Mouse (Mus musculus): ENCODE data around the gene Mcam. TPM values are rescaled to one million over a fixed set of nuclear protein-coding genes. Genes with fewer than 3 reads are reported as not detected.

Gene Mcam
- polyA plus RNA-seq, 2 experiments, result 3.1 to 6.2 TPM

- H3K9ac ChIP-seq (replicated peaks), result no peak overlapping the region
- H3K4me2 ChIP-seq (ENCODE audit: low read depth), result no peak overlapping the region
- no peaks in the 10 kb centered on the region for H3K36me3 ChIP-seq (replicated peaks; ENCODE audit: control insufficient read depth, insufficient read depth, low read depth)
- TF ChIP-seq CTCF (IDR thresholded peaks at IDR 0.05; ENCODE audit: low read depth) (no peak), EP300 (IDR thresholded peaks at IDR 0.05; ENCODE audit: low read depth) (no peak)
- 24% methylated on average over 2 of the region's 2 CpGs for WGBS (ENCODE audit: insufficient replicate concordance)
- no peaks in the 10 kb centered on the region for H3K9me3 ChIP-seq (ENCODE audit: control insufficient read depth, low read length)
- no peak for ATAC-seq (ENCODE audit: insufficient read depth)
- no peak overlapping the region for H3K4me3 ChIP-seq (ENCODE audit: insufficient read depth in 1 of 2, low read depth in 2 of 2, low read length in 2 of 2)
- DNase-seq (ENCODE audit: low read depth in 3 of 3, low spot score in 3 of 3), result no peak
- peaks cover 80% of the 10 kb centered on the region for H3K27me3 ChIP-seq (ENCODE audit: control insufficient read depth, insufficient read depth, low read length)
- no peak overlapping the region for H3K27ac ChIP-seq
- peaks cover 0 to 6% of the 10 kb centered on the region in 2 experiments; a peak in 1 of 4 replicates for H3K4me1 ChIP-seq (replicated peaks; ENCODE audit: control insufficient read depth in 2 of 2, insufficient read depth in 2 of 2, low read length in 1 of 2)
Measured at GRCm38 (mm10) chr9:44133287-44133686, 982 bp upstream of the Mcam start.

GRCm38 (mm10) chr9:44134851-44135730, 822 bp downstream of the Mcam start:
- Histone ChIP-seq H3K4me1 (replicated peaks; ENCODE audit: control insufficient read depth in 2 of 2, insufficient read depth in 2 of 2, low read length in 1 of 2) (0 out of 4 replicates have a peak, but pooled peaks cover 0 to 3% of the 10 kb centered on the region in 2 experiments), H3K4me2 (ENCODE audit: low read depth) (peak overlapping the region; percentile 56), H3K27me3 (ENCODE audit: control insufficient read depth, insufficient read depth, low read length) (peaks cover 68% of the 10 kb centered on the region), H3K4me3 (ENCODE audit: insufficient read depth in 1 of 2, low read depth in 2 of 2, low read length in 2 of 2) (peak overlapping the region; percentile 36 to 47), H3K36me3 (replicated peaks; ENCODE audit: control insufficient read depth, insufficient read depth, low read depth) (no peaks in the 10 kb centered on the region), H3K27ac (no peak overlapping the region), H3K9ac (replicated peaks) (no peak overlapping the region; the same call in 1 of the 2 replicates), H3K9me3 (ENCODE audit: control insufficient read depth, low read length) (no peaks in the 10 kb centered on the region)
- TF ChIP-seq CTCF (IDR thresholded peaks at IDR 0.05; ENCODE audit: low read depth), result no peak
- no peak for TF ChIP-seq EP300 (IDR thresholded peaks at IDR 0.05; ENCODE audit: low read depth)
- WGBS (ENCODE audit: insufficient replicate concordance), result 5% methylated on average over 48 of the region's 49 CpGs
- DNase-seq (ENCODE audit: low read depth in 3 of 3, low spot score in 3 of 3) (no peak), ATAC-seq (ENCODE audit: insufficient read depth) (no peak)

GRCm38 (mm10) chr9:44135731-44136411, 1.6 kb downstream of the Mcam start:
- Histone ChIP-seq H3K9ac (replicated peaks) (no peak overlapping the region), H3K9me3 (ENCODE audit: control insufficient read depth, low read length) (no peaks in the 10 kb centered on the region), H3K4me1 (replicated peaks; ENCODE audit: control insufficient read depth in 2 of 2, insufficient read depth in 2 of 2, low read length in 1 of 2) (no peaks in the 10 kb centered on the region), H3K36me3 (replicated peaks; ENCODE audit: control insufficient read depth, insufficient read depth, low read depth) (no peaks in the 10 kb centered on the region), H3K4me3 (ENCODE audit: insufficient read depth in 1 of 2, low read depth in 2 of 2, low read length in 2 of 2) (no peak overlapping the region; a peak in 1 of 4 replicates), H3K27me3 (ENCODE audit: control insufficient read depth, insufficient read depth, low read length) (peaks cover 60% of the 10 kb centered on the region), H3K4me2 (ENCODE audit: low read depth) (peak overlapping the region; percentile 56; the same call in 1 of the 2 replicates), H3K27ac (no peak overlapping the region)
- DNase-seq (ENCODE audit: low read depth in 3 of 3, low spot score in 3 of 3) (no peak), ATAC-seq (ENCODE audit: insufficient read depth) (no peak)
- WGBS (ENCODE audit: insufficient replicate concordance), result 50% methylated on average over 7 of the region's 7 CpGs
- TF ChIP-seq EP300 (IDR thresholded peaks at IDR 0.05; ENCODE audit: low read depth) (no peak), CTCF (IDR thresholded peaks at IDR 0.05; ENCODE audit: low read depth) (no peak)

GRCm38 (mm10) chr9:44137846-44138245, 3.6 kb downstream of the Mcam start:
- ATAC-seq (ENCODE audit: insufficient read depth), result no peak
- H3K4me3 ChIP-seq (ENCODE audit: insufficient read depth in 1 of 2, low read depth in 2 of 2, low read length in 2 of 2), result no peak overlapping the region
- TF ChIP-seq EP300 (IDR thresholded peaks at IDR 0.05; ENCODE audit: low read depth) (no peak), CTCF (IDR thresholded peaks at IDR 0.05; ENCODE audit: low read depth) (no peak)

GRCm38 (mm10) chr9:44141951-44142350, 7.7 kb downstream of the Mcam start:
- H3K4me2 ChIP-seq (ENCODE audit: low read depth), result no peak overlapping the region
- H3K9me3 ChIP-seq (ENCODE audit: control insufficient read depth, low read length), result no peaks in the 10 kb centered on the region
- WGBS (ENCODE audit: insufficient replicate concordance), result 70% methylated on average over 5 of the region's 5 CpGs

More at GRCm38 (mm10) chr9:44137846-44138245, 3.6 kb downstream of the Mcam start:
- H3K4me2 ChIP-seq (ENCODE audit: low read depth), result no peak overlapping the region
- H3K36me3 ChIP-seq (replicated peaks; ENCODE audit: control insufficient read depth, insufficient read depth, low read depth), result no peaks in the 10 kb centered on the region
- no peaks in the 10 kb centered on the region for H3K9me3 ChIP-seq (ENCODE audit: control insufficient read depth, low read length)
- no peak overlapping the region for H3K27ac ChIP-seq
- 19% methylated on average over 4 of the region's 4 CpGs for WGBS (ENCODE audit: insufficient replicate concordance)
- H3K27me3 ChIP-seq (ENCODE audit: control insufficient read depth, insufficient read depth, low read length), result peaks cover 41% of the 10 kb centered on the region
- no peaks in the 10 kb centered on the region for H3K4me1 ChIP-seq (replicated peaks; ENCODE audit: control insufficient read depth in 2 of 2, insufficient read depth in 2 of 2, low read length in 1 of 2)
- H3K9ac ChIP-seq (replicated peaks), result no peak overlapping the region
- no peak for DNase-seq (ENCODE audit: low read depth in 3 of 3, low spot score in 3 of 3)

More at GRCm38 (mm10) chr9:44141951-44142350, 7.7 kb downstream of the Mcam start:
- DNase-seq (ENCODE audit: low read depth in 3 of 3, low spot score in 3 of 3) (no peak), ATAC-seq (ENCODE audit: insufficient read depth) (no peak)
- no peaks in the 10 kb centered on the region for H3K4me1 ChIP-seq (replicated peaks; ENCODE audit: control insufficient read depth in 2 of 2, insufficient read depth in 2 of 2, low read length in 1 of 2)
- no peaks in the 10 kb centered on the region for H3K36me3 ChIP-seq (replicated peaks; ENCODE audit: control insufficient read depth, insufficient read depth, low read depth)
- no peak overlapping the region for H3K4me3 ChIP-seq (ENCODE audit: insufficient read depth in 1 of 2, low read depth in 2 of 2, low read length in 2 of 2)
- TF ChIP-seq CTCF (IDR thresholded peaks at IDR 0.05; ENCODE audit: low read depth) (no peak), EP300 (IDR thresholded peaks at IDR 0.05; ENCODE audit: low read depth) (no peak)
- no peak overlapping the region for H3K27ac ChIP-seq
- H3K9ac ChIP-seq (replicated peaks), result no peak overlapping the region
- H3K27me3 ChIP-seq (ENCODE audit: control insufficient read depth, insufficient read depth, low read length), result peaks cover 2% of the 10 kb centered on the region

Data from liver, embryonic 14.5 days (tissue).